Mouse (Mus musculus) small intestine, adult 2 months (tissue): Measurements from ENCODE around the gene Lrrc8c. TPM values are rescaled to one million over a fixed set of nuclear protein-coding genes. Genes with fewer than 3 reads are reported as not detected.

Experiments
- H3K27ac ChIP-seq: fragments of 200-500 bp; 2 replicates; pipeline ENCODE4 v1.5.1; 2012; ENCODE audit warnings: low read depth, low read length, control low read depth, inconsistent platforms; ENCODE audit not compliant: insufficient read depth
- H3K27me3 ChIP-seq: fragments of 200-500 bp; 2 replicates; pipeline ENCODE4 v1.6.1; 2012; ENCODE audit warnings: mild to moderate bottlenecking, moderate library complexity, low read length, inconsistent platforms; ENCODE audit not compliant: control insufficient read depth, insufficient read depth
- H3K36me3 ChIP-seq: fragments of 200-500 bp; 2 replicates; pipeline ENCODE4 v1.6.1; 2012; ENCODE audit warnings: mild to moderate bottlenecking, low read length, control low read depth, inconsistent platforms; ENCODE audit not compliant: control insufficient read depth, insufficient read depth
- H3K4me1 ChIP-seq: fragments of 200-500 bp; 2 replicates; pipeline ENCODE4 v1.6.1; 2012; ENCODE audit warnings: low read length, inconsistent platforms, mixed read lengths; ENCODE audit not compliant: control insufficient read depth, insufficient read depth, insufficient read length
- H3K4me3 ChIP-seq: fragments of 200-500 bp; 2 replicates; pipeline ENCODE4 v1.5.1; 2012; ENCODE audit warnings: low read depth, mild to moderate bottlenecking, control low read depth, inconsistent platforms, low read length, moderate library complexity
- CTCF ChIP-seq: fragments of 200-500 bp; IDR thresholded peaks from 2 replicates; pipeline ENCODE4 v1.5.1; 2012; ENCODE audit warnings: low read depth, mild to moderate bottlenecking, control low read depth, inconsistent platforms, low read length, moderate library complexity, mixed read lengths; ENCODE audit not compliant: insufficient replicate concordance, insufficient read length; ENCODE audit errors: extremely low read depth
- POLR2A ChIP-seq: fragments of 200-500 bp; IDR thresholded peaks from 2 replicates; pipeline ENCODE4 v1.6.1; 2012; ENCODE audit warnings: low read depth, mild to moderate bottlenecking, control low read depth, inconsistent platforms, low read length, moderate library complexity
- WGBS: fragments of 180-500 bp; shearing (Covaris S2); methylation state at CpG from one replicate; pipeline ENCODE4 v1.1.7; 2018; 5-methylcytosine and 5-hydroxymethylcytosine counted together
- polyA plus RNA-seq: library from polyadenylated mRNA; depleted of rRNA; stranded (reverse); fragments of >200 nt; gene quantifications from 2 replicates; pipeline ENCODE4 v1.2.3, GENCODE M21; 2012

The Lrrc8c gene
- polyA plus RNA-seq, 1 experiment: 7.6 TPM

DNA sequence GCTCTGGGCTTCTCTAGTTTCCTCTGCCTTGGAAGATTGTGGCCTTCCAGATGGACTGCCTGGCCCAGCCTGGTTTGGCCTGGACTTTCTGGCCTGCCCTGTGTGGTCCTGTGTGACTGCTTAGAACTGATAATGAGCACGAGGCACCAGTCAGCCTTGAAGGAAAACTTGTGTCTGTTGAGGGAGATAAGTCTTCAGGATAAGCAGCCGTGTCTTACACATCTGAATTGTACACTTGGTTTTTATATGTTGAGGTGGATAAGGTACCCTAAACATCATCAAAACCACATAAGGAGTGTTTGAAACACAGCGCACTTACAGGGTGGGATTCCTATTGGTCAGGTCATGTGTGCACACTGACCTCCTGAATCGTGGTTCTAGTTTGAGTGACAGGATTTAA, 46.6 kb downstream of the Lrrc8c start:
- Histone ChIP-seq H3K4me3 (no peak overlapping the region), H3K4me1 (0 out of 2 replicates have a peak, but pooled peaks cover 2% of the 10 kb centered on the region), H3K36me3 (no peaks in the 10 kb centered on the region), H3K27me3 (no peaks in the 10 kb centered on the region), H3K27ac (no peak overlapping the region)
- TF ChIP-seq POLR2A (no peak), CTCF (no peak)
- 76% methylated on average over 4 of the region's 4 CpGs for WGBS

DNA sequence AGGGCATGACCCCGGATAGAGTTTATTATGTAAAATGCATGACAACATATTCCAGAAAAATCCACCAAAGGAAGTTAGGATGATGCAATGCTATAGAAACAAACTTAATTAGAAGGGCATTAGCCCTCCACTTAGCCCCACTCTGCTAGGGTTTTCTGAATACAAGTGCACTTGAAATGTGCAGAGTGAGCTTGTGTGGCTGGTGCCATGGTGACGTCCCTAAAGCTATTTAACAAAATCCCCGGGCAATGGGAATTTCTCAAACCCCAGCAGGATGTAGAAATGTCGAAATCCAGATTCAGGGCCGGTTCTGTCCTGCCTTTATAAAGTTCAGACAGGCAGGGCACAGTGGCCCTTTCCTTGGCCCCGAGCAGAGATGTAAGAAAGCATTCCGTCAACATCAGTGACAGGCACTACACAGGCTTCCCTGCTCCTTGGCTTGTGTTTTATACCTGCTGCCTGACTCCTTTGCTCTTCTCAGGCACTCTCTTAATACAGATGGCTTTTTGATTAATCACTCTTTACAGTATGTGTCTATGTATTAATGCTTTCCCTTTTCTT, 47.7 kb downstream of the Lrrc8c start:
- 71% methylated on average over 7 of the region's 7 CpGs for WGBS
- Histone ChIP-seq H3K4me3 (no peak overlapping the region), H3K27ac (no peak overlapping the region), H3K4me1 (0 out of 2 replicates have a peak, but pooled peaks cover 2% of the 10 kb centered on the region), H3K27me3 (no peaks in the 10 kb centered on the region), H3K36me3 (no peaks in the 10 kb centered on the region)
- TF ChIP-seq CTCF (no peak), POLR2A (no peak)

DNA sequence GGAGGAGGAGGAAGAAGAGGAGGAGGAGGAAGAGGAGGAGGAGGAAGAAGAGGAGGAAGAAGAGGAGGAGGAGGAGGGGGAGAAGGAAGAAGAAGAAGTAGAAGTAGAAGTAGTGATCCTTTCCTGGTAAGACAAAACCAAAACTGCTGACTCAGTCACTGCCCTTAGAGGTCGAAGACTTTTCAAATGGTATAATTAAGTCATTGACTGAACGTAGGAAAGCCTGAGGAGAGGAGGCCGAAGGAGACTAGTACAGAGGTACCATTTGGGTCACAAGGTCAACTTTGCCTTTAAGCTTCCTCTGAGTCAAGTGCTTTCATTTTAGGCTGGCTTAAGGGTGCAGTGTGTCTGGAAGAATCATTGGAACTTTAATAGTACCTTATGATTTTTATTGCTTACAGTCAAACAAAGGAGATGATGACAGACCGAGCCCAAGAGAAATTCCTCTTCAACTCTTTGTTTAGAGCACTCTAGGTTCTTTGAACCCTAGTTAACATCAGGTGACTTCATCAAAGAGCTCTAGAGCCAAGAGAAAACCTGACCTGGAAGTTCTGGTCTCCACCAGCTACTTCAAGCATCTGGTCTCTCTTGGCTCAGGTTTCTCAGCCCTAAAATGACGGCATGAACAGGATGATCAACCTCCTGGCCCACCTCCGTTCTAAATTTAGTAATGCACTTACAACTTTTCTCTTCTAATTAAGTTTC, 49.0 kb downstream of the Lrrc8c start:
- Histone ChIP-seq H3K27ac (no peak overlapping the region), H3K27me3 (no peaks in the 10 kb centered on the region), H3K4me3 (no peak overlapping the region), H3K4me1 (0 out of 2 replicates have a peak, but pooled peaks cover 2% of the 10 kb centered on the region), H3K36me3 (no peaks in the 10 kb centered on the region)
- 44% methylated on average over 6 of the region's 6 CpGs for WGBS
- TF ChIP-seq CTCF (no peak), POLR2A (no peak)

- 96% methylated on average over 2 of the region's 2 CpGs for WGBS
- Histone ChIP-seq H3K4me1 (0 out of 2 replicates have a peak, but pooled peaks cover 2% of the 10 kb centered on the region), H3K4me3 (no peak overlapping the region), H3K36me3 (no peaks in the 10 kb centered on the region), H3K27me3 (no peaks in the 10 kb centered on the region), H3K27ac (no peak overlapping the region)
- no peak for TF ChIP-seq CTCF
- TF ChIP-seq POLR2A: no peak
These were observed 50.0 kb downstream of the Lrrc8c start for GRCm38 (mm10) chr5:105569168-105569567.

DNA sequence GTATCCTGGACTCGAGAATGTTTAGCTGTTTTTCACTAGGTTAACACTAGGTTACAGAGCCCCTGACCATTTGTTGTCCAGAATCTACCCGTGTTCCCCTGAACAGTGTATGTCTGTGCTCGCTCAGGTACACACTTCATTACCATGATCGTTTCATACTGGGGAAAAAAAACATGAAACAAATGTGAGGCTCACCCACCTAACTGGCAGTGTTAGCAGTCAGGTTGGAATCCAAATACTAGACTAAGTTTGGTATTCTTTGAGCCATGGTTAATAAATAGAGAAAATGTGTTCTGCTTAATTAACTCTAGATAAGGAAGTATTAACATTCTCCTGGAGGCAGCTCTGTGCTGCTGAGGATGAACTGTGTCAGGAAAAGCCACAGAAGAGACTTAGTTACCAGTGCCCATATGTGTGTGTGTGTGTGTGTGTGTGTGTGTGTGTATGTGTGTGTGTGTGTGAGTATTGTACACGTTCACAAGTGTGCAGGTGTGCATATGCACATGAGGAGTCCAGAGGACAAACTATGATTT, 53.0 kb downstream of the Lrrc8c start:
- H3K27me3 ChIP-seq: no peaks in the 10 kb centered on the region
- no peak for TF ChIP-seq POLR2A
- no peak for TF ChIP-seq CTCF
- no peak overlapping the region for H3K27ac ChIP-seq
- H3K4me3 ChIP-seq: no peak overlapping the region
- WGBS: 59% methylated on average over 5 of the region's 5 CpGs
- no peaks in the 10 kb centered on the region for H3K36me3 ChIP-seq
- H3K4me1 ChIP-seq: 0 out of 2 replicates have a peak, but pooled peaks cover 2% of the 10 kb centered on the region

- no peak overlapping the region for H3K4me3 ChIP-seq
- no peak overlapping the region for H3K27ac ChIP-seq
- 65% methylated on average over 7 of the region's 7 CpGs for WGBS
- H3K36me3 ChIP-seq: no peaks in the 10 kb centered on the region
- no peaks in the 10 kb centered on the region for H3K27me3 ChIP-seq
- 0 out of 2 replicates have a peak, but pooled peaks cover 2% of the 10 kb centered on the region for H3K4me1 ChIP-seq
- TF ChIP-seq CTCF: no peak
These were observed 53.7 kb downstream of the Lrrc8c start for GRCm38 (mm10) chr5:105572876-105573275.

DNA sequence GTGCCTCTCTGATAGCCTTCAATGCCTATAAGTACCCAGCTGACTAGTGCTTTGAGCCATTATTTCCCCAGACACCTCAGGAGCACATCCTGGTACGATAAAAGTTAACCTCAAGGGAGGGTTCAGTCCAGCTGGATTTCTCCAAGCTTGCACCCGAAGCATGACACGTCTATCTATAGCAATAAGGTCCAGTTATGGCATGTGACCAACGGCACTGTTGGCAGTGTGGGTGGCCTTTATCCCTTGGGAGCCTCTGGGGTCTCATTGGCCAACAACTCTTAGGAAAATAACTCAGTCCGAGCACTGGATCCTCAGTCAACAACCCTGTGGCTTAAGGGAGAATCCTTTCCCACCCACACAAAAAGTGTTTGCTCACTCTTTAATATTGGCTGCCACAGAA, 55.6 kb downstream of the Lrrc8c start:
- H3K27me3 ChIP-seq: no peaks in the 10 kb centered on the region
- no peak overlapping the region for H3K27ac ChIP-seq
- H3K4me1 ChIP-seq: no peaks in the 10 kb centered on the region
- TF ChIP-seq CTCF (no peak), POLR2A (no peak)
- H3K4me3 ChIP-seq: no peak overlapping the region
- no peaks in the 10 kb centered on the region for H3K36me3 ChIP-seq
- WGBS: 85% methylated on average over 5 of the region's 5 CpGs
